Mouse (Mus musculus) MEL (cell line): ENCODE data around the gene Slc25a47.

Source experiments
- CTCF ChIP-seq, 3 experiments: IDR thresholded peaks in 2 of 3; conservative IDR thresholded peaks in 1 of 3; 2 replicates each; pipeline ENCODE4 v1.5.1; 2011 to 2012; ENCODE audit warnings: low read length in 3 of 3, low read depth in 2 of 3, mild to moderate bottlenecking in 2 of 3, improper control_type of control experiment in 1 of 3, inconsistent platforms in 1 of 3, mixed read lengths in 1 of 3, moderate library complexity in 1 of 3; ENCODE audit not compliant: control insufficient read depth in 1 of 3, insufficient read depth in 1 of 3, poor library complexity in 1 of 3, severe bottlenecking in 1 of 3
- E2F4 ChIP-seq: IDR thresholded peaks from 2 replicates; pipeline ENCODE4 v1.6.1; 2011; ENCODE audit warnings: low read depth, low read length, improper control_type of control experiment, borderline replicate concordance
- EP300 ChIP-seq, 2 experiments: IDR thresholded peaks; 2 replicates each; pipeline ENCODE4 v1.6.1; 2011; ENCODE audit warnings: improper control_type of control experiment in 2 of 2, low read length in 2 of 2, low read depth in 1 of 2, mild to moderate bottlenecking in 1 of 2
- GATA1 ChIP-seq: IDR thresholded peaks from 2 replicates; pipeline ENCODE4 v1.6.1; 2011; ENCODE audit warnings: low read depth, low read length, improper control_type of control experiment
- HCFC1 ChIP-seq: IDR thresholded peaks from 2 replicates; pipeline ENCODE4 v1.6.1; 2012; ENCODE audit warnings: low read depth, mild to moderate bottlenecking, inconsistent platforms, low read length, improper control_type of control experiment, moderate library complexity
- JUND ChIP-seq: IDR thresholded peaks from 2 replicates; pipeline ENCODE4 v1.6.1; 2011; ENCODE audit warnings: low read depth, mild to moderate bottlenecking, improper control_type of control experiment, low read length
- MYB ChIP-seq: IDR thresholded peaks from 2 replicates; pipeline ENCODE4 v1.6.1; 2011; ENCODE audit warnings: mild to moderate bottlenecking, low read depth, low read length, improper control_type of control experiment
- POLR2A ChIP-seq, 2 experiments: IDR thresholded peaks; 2 replicates each; pipeline ENCODE4 v1.6.1; 2011 to 2012; ENCODE audit warnings: low read length in 2 of 2, mild to moderate bottlenecking in 2 of 2, control low read depth in 1 of 2, improper control_type of control experiment in 1 of 2, low read depth in 1 of 2, moderate library complexity in 1 of 2; ENCODE audit not compliant: control insufficient read depth in 1 of 2, insufficient read depth in 1 of 2, poor library complexity in 1 of 2
- POLR2AphosphoS5 ChIP-seq: IDR thresholded peaks from 2 replicates; pipeline ENCODE4 v1.6.1; 2012; ENCODE audit warnings: low read depth, borderline replicate concordance, mild to moderate bottlenecking, inconsistent platforms, low read length, moderate library complexity, mixed read lengths
- RAD21 ChIP-seq: IDR thresholded peaks from 2 replicates; pipeline ENCODE4 v1.6.1; 2011; ENCODE audit warnings: mild to moderate bottlenecking, low read depth, low read length, improper control_type of control experiment
- SIN3A ChIP-seq: IDR thresholded peaks from 2 replicates; pipeline ENCODE4 v1.6.1; 2012; ENCODE audit warnings: low read length, improper control_type of control experiment, inconsistent platforms

GRCm38 (mm10) chr12:108823036-108823435 is 12.8 kb upstream of the Slc25a47 start:
- TF ChIP-seq CTCF (IDR thresholded peaks at IDR 0.05 in 2 of 3, conservative IDR thresholded peaks at IDR 0.05 in 1 of 3; ENCODE audit: control insufficient read depth in 1 of 3, insufficient read depth in 1 of 3, low read depth in 2 of 3, low read length in 3 of 3, poor library complexity in 1 of 3, severe bottlenecking in 1 of 3) (no peak), POLR2A (IDR thresholded peaks at IDR 0.05; ENCODE audit: control insufficient read depth in 1 of 2, insufficient read depth in 1 of 2, low read depth in 1 of 2, low read length in 2 of 2, poor library complexity in 1 of 2) (no peak), MYB (no peak), GATA1 (no peak), RAD21 (no peak), JUND (no peak), EP300 (IDR thresholded peaks at IDR 0.05; ENCODE audit: low read depth in 1 of 2, low read length in 2 of 2) (no peak), POLR2AphosphoS5 (no peak), SIN3A (no peak), HCFC1 (no peak), E2F4 (no peak)
